Mouse (Mus musculus) naive thymus-derived CD4-positive, alpha-beta T cell, adult 2 months (primary cell): Measurements from ENCODE around the gene Derl3.

Experiments
- DNase-seq: peaks from one replicate; pipeline ENCODE4 v3.0.0-alpha.2; 2011; ENCODE audit warnings: low read depth

The Derl3 gene

DNA sequence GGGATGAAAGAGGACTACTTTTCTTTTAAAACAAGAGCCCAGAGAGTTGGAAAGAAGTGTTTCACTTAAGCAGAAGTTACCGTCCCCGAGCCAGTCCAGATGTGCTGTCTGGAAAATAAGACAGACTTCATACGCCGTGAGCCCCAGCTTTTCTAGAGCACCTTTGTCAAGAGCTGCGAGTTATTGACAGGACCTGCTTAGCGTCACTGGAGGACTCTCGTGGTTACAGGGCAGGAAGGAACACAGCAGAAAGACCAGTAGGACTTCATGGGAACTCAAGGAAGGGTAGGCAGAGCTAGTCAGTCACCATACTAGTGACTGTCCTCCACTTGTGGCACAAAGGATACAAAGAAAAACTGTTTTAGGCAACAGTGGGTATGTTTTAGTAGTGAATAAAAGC lies 22.3 kb downstream of the Derl3 start:
- DNase-seq, result no peak

DNA sequence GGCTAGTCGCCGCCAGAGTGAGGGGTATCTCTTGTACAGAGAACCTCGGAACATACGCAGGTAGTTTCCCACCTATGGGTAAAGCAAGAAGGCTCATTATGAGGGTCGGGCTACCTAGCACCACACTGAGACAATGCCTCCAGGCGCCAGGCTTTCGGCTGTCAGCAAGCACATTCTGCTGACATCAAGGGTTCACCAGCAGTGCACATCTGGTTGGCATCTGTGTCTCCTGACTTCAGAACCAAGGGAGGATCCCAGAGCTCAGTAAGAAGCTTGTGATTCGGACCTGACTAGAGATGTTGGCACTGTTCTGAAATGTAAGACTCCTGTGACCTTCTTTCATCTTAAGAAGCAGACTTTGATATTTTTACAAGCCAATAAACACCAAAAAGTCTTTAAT lies 23.6 kb downstream of the Derl3 start:
- DNase-seq, result no peak

DNA sequence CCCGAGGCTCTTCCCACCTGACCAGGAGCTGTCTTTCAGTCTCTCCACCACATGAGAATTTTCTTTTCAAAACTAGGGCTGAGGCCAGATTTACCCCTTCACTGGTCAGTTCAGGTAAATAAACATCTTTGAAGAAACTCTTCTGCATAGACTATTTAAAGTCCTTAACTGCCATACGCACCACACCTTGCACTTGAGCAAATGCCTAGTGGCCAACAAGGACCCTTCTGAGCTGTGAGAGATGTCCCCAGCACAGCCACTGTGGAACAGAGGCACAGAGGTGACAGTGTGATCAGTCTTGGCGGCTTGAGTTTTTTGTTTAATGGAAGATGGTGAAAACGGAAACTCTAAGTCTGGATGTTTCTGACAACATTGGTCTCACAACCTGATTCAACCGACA lies 25.8 kb downstream of the Derl3 start:
- no peak for DNase-seq

DNA sequence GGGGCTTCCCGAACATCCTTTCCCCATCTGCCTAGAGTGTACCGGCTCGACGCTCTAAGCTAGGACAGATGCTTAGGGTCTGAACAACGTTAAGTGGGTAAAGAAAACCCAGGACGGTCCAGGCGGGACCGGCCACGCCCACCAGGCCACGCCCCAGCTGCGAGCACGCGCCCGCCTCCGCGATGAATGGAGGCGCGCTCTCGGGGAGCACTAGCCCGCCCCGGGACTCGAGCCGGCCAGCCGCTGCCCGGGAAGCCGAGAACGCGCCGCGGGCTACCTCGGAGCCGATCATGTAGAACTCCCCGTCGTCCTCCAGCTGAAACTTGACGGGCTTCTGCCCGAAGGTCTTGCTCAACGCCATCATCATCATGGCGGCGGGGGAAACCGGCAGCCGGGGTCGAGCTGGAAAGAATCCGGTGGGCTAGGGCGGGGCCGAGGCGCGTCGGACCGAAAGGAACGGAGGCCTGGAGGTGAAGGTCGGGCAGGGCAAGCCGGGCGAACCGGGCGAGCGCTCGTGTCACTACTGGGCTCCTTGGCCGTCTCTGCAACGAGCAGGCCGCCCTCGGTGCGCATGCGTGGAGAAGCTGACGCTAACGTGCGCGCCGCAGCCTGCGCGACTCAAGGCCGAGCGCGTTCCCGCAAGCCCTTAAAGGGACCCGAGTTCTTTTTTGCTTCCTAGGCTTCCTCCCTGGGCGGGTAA lies 28.0 kb downstream of the Derl3 start, which contains the start of gene Smarcb1:
TSS of gene Smarcb1 (minus strand) at position 592 of the 700 bp plus-strand sequence.
- peak; percentile 95 for DNase-seq

DNA sequence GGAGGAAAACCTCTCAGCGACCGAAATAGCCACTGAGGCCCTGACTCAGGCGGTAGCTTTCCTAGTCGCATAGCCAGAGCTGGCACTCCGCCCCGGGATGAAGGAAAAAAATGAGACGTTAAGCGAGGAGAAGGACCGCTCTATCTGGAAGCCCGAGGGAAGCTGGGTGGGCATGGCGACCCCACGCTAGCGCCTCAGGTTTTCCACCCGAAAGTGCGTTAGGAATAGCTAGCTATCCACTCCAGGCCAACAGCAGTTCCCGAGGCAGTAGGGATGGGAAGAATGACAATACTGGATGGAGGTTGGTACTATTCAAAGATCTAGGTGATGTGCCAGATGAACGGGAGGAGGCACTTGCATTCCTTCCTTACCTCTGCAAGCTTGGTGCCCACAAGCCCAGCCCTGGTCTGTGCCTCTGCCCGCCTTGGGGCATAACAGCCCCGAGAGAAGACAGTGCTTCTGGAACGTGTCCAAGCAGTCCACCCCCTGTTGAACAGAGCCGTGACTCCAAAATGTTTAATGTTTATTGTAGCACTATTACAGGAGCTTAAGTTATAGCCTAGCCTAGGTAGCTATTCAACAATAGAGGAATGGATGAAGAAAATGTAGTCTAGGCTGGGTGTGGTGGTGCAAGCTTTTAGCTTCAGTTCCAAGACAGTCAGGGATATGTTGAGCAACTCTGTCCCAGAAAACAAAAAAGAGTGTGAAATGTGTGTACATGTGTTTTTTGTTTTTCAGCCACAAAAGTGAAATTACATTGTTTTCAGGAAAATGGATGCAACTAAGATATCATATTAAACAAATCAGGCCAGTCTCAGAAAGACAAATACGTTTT lies 28.7 kb downstream of the Derl3 start:
- DNase-seq, result peak; percentile 27

DNA sequence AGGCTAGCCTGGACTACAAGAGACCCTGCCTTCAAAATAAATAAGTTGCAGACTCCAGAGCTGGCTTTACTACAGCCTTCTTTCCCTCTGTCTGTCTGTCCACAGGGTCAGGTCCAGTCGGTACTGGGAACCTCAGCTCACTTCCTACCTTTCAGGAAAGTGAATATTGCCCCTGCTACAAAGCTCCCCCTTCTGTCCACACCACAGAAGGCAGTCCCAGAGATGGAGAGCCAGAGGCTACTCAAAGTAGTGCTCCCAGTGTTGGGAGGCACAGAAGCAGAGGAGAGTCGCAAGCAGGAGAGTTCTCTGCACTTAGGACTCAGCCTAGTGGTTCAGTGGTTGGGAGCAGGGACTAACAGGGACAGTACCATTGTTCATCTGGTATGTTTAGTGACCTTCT lies 31.1 kb downstream of the Derl3 start:
- no peak for DNase-seq

DNA sequence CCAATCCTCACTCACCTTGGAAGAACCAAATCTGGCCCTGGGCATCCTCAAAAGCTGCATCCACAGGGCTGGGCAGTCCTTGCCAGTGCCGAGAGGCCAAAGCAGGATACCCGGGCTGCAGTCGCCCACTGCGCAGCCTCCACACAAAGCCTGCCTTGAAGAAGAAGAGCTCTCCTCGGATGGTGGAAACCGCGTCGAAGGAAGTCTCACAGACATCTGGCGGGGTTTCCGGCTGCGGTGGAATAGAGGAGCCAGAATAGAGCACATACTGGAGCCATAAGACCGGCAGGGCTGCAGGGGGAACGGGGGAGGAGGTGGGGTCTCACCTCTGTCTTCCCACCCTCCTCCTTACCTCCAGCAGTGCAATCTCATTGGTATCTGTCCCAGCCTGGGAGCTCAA lies 33.2 kb downstream of the Derl3 start:
- DNase-seq, result peak; percentile 43

DNA sequence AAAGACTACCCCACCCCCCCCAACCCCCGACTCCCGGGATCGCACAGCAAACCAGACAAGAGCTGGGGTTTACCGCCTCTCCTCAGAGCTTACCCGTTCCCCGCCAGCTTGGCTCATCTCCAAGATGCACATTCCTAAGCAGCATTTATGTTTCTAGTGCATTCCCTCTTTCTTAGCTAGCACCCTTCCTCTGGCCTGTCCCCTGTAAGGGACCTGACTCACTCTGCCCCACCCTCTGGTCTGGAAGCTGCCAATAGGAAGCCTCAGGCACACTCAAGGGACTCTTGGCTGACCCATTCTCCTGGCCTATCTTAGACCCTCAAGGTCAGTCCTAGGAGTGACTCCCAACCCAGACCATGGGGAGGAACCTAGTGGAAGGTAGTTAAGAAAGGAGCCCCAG lies 37.1 kb downstream of the Derl3 start:
- no peak for DNase-seq

DNA sequence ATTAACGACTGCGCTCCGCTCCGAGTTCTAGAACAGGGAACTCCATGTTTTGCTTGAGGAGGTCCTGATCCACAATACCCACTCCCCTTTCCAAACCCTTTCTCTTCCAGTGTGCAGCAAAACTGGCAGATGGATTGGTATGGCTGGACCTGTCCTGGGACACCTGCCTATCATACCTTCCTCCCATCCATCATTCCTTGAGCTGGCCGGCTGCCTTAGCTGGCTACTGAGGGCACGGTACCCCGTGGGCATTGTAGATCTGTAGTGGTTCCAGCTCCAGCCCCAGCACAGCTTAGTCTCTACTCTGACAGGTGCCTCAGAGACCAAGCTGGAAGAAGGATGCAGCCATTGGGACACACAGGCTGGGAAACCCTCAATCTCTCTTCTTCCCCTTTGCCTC lies 38.1 kb downstream of the Derl3 start:
- no peak for DNase-seq

DNA sequence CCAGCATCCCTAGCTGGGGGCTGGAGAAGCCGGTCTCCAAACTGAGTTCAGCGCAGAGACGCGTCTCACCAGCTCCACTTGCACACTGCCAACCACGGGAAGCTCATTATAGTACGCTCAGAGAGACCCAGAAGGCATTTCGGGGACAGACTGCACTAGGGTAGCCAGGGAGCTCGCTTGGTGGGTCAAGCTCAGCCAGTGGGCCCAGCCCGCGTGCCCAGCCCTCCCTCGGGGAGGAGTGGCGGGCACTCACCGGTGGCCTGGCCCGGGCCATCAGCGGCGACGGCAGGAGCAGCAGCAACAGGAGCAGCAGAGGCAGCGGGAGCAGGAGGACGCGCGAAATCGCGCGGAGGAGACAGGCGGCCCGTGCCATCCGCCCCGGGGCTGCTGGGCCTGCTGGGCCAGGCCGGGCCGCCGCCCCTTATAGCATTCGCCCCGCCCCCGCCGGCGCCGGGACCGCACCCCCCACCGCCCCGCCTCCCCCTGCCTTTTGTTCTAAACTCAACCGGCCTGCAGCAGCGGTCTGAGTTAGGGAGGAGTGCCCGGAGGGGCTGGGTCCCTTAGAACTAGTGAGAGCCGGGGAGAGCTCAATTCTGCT lies 39.0 kb downstream of the Derl3 start:
- DNase-seq, result peak; percentile 60

DNA sequence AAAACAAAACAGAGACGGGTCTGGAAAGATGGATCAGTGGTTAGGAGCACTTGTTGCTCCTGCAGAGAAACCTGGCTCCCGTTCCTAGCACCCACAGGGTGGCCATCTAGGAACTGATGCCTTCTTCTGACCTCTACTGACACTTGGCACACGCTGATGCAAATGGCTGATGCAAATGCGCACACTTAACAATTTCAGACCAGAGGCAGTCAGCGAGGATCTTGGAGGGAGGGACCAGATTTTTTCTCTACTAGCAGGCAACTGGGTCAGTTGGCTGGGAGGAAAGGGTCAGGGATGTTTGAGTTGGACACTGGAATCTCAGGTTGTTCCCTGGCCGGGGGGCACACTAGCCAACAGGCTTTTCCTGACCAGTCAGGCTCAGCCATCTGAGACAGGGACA lies 39.7 kb downstream of the Derl3 start, which contains the start of gene Chchd10:
TSS of gene Chchd10 (plus strand) at position 240 of the 400 bp plus-strand sequence.
- DNase-seq, result no peak

DNA sequence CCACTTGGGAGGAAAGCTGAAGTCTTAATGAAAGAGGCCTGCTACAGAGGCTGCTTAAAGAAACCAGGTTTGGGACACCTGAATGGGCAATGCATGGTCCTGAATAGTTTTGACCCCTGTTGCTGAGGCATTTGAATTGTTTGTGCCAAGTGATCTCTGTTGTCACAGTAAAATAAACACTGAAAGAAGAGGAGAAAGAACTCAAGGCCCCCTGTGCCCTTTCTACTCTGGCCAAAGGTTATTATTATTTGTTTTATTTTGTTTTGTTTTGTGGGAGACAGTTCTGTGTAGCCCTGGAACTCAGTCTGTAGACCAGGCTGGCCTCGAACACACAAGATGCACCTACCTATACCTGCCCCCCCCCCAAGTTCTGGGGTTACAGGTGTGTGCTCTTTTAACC lies 41.8 kb downstream of the Derl3 start:
- no peak for DNase-seq

DNA sequence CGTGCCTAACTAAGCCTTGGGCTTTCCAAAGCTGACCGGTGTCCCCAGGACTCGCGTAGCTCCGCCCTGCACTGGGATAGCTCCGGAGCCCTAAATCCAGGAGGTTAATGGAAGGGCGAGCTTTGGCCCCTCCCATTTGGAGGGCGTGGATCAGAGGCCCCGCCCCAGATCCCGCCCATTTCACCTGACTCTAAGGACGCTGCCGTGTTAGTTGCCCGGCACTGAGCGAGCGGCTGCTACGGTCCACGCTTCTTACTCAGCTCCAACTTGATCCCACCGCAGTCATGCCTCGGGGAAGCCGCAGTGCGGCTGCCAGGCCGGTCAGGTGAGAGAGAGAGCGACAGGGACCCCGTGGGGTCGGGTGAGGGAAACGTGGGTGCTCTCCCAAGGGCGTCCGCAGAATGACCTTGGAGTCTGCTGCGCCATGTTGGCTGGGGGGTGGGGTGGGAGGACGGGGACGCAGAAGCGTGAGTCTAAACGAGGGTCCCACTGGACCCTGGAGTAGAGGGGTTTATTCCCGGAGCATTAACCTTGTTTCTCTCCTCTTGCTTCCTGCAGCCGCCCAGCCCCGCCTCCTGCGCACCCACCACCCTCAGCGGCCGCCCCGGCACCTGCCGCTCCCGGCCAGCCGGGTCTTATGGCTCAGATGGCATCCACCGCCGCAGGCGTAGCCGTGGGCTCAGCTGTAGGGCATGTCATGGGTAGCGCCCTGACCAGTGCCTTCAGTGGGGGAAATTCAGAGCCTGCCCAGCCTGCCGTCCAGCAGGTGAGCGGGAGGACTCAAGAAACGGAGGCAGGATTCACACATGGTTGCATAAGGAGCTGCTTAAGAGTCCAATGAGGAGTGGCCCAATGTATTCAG lies 42.7 kb downstream of the Derl3 start, which contains the start of gene Mmp11:
TSS of gene Mmp11 (minus strand) at position 817 of the 862 bp plus-strand sequence.
- peak; percentile 91 for DNase-seq

DNA sequence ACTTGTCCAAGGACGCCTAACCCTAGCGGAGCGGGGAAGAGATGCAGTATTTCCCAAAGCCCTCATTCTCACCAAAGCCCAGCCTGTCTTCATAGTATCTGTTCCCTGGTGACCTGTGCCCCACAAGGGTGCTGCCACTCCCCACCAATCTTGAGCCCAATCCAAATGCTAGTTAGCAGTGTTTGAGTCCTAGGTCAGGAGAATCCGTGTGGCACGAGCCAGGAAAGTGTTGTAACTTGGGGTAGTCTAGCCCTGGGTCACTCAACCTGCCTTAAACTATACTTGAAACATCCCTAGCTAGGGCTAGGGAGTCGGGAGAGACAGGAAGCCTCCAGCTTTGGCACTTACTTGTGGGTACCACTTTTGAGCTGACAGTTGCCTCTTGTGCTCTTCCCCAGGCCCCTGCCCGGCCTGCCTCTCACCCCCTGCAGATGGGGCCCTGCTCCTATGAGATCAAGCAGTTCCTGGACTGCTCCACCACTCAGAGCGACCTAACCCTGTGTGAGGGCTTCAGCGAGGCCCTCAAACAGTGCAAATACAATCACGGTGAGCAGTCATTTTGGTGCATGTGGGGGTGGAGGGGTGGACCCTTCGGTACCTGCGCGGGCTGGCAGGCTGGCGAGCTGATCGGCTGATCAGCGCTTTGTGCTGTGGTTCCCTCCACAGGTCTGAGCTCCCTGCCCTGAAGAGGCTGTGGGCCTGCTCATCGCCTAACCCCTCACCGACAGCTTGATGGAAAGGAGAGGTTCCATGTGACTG lies 43.9 kb downstream of the Derl3 start:
- DNase-seq, result no peak

DNA sequence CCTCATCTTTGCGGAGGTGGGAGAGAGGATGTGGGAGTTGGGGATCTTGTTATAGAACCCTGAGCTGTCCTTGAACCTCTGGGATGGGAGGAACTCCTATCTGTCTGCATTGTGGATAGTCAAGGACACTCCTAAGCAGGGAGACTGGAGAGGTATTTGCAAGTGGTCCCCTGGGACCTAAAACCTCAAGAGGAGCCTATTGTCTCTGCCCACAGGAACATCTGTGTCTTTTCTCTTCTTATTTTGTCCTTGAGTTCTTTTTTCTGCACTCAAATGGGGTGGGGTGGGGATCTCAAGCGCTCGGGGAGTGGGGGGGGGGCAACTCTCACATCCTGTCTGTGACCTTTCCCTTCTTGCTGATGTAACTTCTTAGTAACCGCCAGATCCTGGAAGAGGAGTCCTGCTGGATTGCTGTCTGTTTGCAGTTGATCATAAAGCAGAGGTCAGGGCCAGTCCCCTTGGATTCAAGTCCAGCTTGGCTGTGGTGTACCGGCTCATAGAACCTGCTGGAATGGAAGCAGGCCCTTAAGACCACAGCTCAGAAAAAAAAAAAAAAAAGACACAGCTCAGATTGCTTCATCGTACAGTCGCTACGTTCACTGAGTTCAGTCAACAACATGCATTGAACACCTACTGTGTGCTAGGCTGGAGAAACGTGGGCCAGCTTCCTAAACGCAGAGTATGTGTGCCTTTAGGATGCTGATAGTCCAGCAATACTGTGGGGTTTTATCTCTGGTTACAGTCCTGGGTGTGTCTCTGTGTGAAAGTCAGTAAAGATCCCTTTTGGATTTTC lies 44.8 kb downstream of the Derl3 start:
- DNase-seq, result peak; percentile 44

DNA sequence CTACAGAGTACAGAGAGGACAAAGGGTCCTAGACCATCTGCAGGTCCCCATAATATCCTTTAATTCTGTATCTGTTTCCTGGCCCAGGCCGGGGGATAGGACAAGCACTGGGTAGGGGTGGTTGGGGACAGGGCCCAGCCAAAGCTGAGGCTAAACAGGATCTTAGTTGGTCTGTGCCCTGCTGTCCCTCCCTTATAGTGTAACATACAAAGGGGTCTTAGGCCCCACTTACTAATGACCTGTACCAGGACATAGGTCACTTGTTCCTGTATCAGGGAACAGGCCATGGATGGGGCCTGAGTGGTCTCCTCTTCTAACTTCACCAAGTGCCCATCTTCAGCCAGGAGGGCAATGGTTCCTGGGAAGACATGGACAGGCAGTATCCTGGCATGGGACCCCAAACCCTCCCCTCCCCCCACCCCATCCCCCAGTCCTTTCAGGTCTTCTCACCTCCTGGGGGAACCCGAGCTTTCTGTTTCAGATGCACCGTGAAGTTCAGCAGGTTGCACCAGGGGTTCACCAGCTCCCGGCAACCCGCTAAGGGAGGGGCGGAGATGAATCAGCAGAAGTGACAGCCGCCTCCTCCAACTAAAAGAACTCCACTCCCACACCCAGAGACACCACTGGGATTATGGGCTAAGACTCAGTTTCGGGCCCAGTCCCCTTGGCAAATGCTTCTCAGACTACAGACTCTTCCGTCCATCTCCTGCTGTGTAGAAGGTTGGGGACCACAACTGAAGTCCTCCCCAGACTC lies 46.4 kb downstream of the Derl3 start:
- no peak for DNase-seq

DNA sequence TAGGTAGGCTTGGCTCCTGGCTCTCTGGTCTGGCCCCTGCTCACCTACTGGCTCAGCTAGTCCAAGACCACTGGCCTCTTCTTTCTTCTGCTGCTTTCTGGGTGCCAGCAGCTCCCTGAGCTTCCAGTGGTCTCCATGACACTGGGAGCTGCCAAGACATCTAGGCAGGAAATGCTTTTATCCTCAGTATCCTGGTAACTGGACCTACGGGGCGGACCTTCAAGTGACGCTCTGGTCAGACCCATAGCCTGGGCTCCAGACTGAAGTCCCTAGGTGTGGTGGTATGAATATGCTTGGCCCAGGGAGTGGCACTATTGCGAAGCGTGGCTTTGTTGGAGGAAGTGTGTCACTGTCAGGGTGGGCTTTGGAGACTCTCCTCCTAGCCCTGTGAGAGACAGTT lies 47.3 kb downstream of the Derl3 start, which contains the start of gene Gm867:
TSS of gene Gm867 (minus strand) at position 153 of the 400 bp plus-strand sequence.
- DNase-seq, result no peak

DNA sequence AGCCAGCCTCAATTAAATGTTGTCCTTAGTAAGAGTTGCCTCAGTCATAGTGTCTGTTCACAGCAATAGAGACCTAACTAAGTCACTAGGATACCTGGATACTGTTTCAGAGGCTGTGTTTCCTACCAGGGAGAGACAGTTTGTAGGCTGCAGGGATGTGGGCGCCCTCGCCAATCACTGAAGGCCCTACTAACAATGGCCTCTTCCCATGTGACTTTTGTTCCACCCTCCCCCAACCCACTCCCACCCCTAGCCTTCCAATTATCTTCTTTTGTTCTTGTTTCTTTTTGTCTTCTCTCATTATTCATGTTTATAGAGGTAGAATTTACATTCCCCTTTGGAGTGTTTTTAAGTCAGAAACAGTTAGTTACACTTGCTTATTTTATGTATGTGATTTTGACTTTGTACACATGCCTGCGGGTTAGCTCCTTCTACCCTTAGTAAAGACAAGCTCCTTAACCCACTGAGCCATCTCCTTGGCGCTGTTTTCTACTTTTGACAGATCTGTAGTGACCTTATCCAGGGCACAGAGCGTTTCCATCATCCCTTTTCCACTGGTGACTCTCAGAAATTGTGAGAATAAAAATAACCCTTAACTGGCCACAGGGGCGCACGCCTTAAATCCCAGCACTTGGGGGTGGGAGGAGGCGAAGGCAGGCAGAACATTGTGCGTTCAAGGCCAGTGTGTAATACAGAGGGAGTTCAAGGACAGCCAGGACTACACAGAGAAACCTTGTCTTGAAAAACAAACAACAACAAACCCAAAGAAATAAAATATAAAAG lies 48.0 kb downstream of the Derl3 start:
- no peak for DNase-seq
